Mouse (Mus musculus): ENCODE data around the gene Napepld.
A peak's percentile ranks its signal among the peaks of the same experiment; 100 is the strongest.

- TF ChIP-seq POLR2A (IDR thresholded peaks at IDR 0.05; ENCODE audit: borderline replicate concordance, insufficient read depth, low read length) (peak; percentile 50; the same call in 1 of the 2 replicates), CTCF (IDR thresholded peaks at IDR 0.05; ENCODE audit: borderline replicate concordance, insufficient read depth, low read depth, low read length) (no peak)
These were observed 55.6 kb downstream of the Napepld start, which contains the start of the genes Fbxl13 and Armc10 for GRCm38 (mm10) chr5:21645439-21646132.
